Mouse (Mus musculus) urinary bladder, adult 2 months (tissue): ENCODE data around the gene H2-M10.1. TPM values are rescaled to one million over a fixed set of nuclear protein-coding genes. Genes with fewer than 3 reads are reported as not detected.
"Not testable (repeated sequence)": the region's sequence is repeated elsewhere in the genome, so short reads cannot be mapped to it uniquely, and the experiment has no call there.

Experiments used
- DNase-seq: peaks from one replicate; pipeline ENCODE4 v3.0.0; 2022; ENCODE audit warnings: low spot score
- polyA plus RNA-seq: library from polyadenylated mRNA; depleted of rRNA; stranded (reverse); fragments of >200 nt; gene quantifications from 2 replicates; pipeline ENCODE4 v1.2.3, GENCODE M21; 2012; rRNA removed

Gene H2-M10.1
- not detected in 2 replicates for polyA plus RNA-seq

DNA sequence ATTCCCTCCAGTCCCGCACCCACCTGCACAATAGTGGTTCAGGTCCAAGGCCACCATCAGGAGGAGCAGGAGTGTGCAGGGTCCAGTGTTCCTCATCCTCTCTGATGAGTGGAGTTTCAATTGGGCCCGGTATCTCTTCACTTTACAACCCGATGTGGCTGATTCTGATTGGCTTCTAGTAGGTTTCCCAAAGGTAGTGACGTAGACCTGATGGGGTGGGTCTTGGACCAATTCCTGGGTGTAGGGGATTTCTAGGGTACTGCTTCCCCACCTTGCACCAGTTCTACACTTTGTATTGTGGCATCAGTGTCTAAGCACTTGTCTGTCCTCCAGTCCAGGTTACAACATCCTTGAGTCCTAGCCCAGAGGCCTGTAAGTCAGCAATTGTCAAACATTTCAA lies at the start of gene H2-M10.1:
TSS of gene H2-M10.1 (minus strand) at position 101 of the 400 bp plus-strand sequence.
- no peak for DNase-seq

- not testable (repeated sequence) for DNase-seq
Measured at GRCm38 (mm10) chr17:36368317-36368716, 42.4 kb upstream of the H2-M10.1 start, which contains the start of gene H2-M10.3. H2-M10.3 (minus strand) TSS chr17:36368417.

DNA sequence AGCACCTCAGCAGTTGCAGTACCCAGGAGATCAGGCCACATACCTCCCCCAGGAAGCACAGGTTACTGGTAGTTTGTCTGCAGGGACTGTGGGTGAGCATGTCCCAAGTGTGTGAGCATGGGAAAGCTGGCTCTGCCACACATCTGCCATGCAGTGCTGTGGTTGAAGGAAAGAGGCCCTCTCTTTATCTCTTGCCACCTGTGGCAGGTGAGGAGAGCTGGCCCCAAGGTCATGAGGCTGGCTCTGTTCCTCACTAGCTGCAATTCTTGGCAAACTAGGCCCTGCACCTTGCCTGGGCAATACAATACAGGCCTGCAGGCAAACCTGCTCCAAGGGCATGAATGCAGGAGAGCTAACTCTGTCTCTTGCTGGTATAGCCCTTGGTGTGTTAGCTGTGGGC lies 36.4 kb upstream of the H2-M10.1 start:
- DNase-seq, result not testable (repeated sequence)

DNA sequence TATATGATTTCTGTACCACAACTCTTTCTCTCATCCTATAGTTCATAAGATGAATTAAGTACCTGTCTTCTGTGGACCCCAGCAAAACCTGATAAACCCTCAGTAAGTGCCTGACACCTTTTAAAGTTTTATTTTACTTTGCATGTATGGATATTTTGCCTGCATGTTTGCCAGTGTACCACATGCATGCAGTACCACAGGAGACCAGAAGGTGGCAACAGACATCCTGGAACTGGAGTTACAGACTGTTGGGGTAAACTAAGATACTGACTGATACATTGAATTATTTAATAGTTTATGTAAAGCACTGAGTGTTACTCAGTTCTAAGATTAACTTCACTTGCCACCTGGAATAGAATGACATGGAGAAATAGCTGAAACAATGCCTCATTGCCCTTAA lies 31.6 kb upstream of the H2-M10.1 start:
- DNase-seq, result not testable (repeated sequence)

- no peak for DNase-seq
Measured at GRCm38 (mm10) chr17:36355763-36356162, 29.8 kb upstream of the H2-M10.1 start.

DNA sequence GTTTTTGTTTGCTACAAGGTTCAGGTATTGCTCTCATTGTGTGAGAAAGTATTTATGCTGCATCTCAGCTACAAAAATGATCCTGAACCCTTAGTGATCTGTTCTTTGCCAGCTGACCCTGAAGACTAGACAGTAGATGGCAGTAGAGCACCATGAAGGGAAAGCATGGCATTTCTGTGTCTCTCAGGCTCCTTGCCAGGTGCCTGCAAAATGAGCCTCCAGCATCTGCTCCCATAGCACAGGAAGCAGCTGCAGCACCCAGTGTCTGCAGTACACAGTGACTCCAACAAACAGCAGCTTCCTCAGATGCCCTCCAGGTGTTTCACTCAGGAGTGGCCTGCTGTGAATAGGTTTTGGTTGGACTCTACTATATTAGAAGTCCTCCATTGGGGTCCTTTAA lies 29.4 kb upstream of the H2-M10.1 start:
- DNase-seq, result not testable (repeated sequence)

- no peak for DNase-seq
Measured at GRCm38 (mm10) chr17:36315689-36316253, 10.2 kb downstream of the H2-M10.1 start.

DNA sequence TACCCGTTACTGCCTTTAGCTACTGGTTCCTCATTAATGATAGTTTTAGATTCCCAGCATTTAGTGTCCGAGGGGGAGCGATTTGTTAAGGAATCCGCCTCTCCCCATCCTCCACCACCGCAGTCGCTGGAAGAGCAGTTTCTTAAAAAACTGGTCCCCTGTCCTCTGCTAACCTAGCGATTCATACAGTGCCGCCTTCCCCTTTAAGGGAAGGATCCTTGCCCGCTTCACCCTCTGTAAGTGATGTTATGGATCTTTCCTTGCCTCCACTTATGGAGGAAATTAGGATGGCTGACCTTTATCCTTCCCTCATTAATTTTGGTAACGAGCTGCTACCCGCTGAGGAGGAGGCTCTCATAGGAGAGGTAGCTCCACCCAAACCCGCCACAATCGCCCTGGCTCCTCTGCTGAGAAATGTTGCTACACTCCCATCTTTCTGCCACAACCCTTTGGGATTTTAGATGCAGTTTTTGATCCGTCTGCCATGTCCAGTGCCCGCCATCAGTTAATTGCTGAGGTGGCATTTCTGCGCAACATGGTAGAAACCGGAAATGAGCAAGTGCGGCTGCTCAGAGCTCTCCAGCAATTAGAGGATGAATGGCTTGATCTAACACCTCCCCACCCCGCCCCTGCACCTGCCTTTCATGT lies 10.8 kb downstream of the H2-M10.1 start:
- DNase-seq, result peak; percentile 22

- DNase-seq, result no peak
Measured at GRCm38 (mm10) chr17:36314511-36314910, 11.4 kb downstream of the H2-M10.1 start.

GRCm38 (mm10) chr17:36309293-36309692 lies 16.7 kb downstream of the H2-M10.1 start:
- DNase-seq, result no peak

- DNase-seq, result not testable (repeated sequence)
Measured at GRCm38 (mm10) chr17:36308855-36309254, 17.1 kb downstream of the H2-M10.1 start.

DNA sequence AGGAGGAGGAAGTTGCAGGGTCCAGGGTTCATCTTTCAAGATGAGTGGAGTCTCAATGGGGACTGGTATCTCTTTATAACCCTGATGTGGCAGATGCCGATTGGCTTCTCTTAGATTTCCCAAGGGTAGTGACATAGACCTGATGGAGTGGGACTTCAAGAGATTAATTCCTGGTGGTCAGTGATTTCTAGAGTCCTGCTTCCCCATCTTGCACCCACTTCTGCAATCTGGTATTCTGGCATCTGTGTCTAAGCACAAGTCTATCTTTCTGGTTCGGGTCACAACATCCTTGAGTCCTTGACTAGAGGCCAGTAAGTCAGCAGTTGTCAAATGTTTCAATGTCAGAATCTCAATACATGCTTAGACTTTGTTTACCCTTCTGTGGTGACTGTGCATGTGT lies 39.6 kb downstream of the H2-M10.1 start, which contains the start of gene H2-M10.2:
TSS of gene H2-M10.2 (minus strand) at position 101 of the 400 bp plus-strand sequence.
- DNase-seq, result no peak

GRCm38 (mm10) chr17:36281521-36282245 lies 44.3 kb downstream of the H2-M10.1 start:
- DNase-seq, result no peak

DNA sequence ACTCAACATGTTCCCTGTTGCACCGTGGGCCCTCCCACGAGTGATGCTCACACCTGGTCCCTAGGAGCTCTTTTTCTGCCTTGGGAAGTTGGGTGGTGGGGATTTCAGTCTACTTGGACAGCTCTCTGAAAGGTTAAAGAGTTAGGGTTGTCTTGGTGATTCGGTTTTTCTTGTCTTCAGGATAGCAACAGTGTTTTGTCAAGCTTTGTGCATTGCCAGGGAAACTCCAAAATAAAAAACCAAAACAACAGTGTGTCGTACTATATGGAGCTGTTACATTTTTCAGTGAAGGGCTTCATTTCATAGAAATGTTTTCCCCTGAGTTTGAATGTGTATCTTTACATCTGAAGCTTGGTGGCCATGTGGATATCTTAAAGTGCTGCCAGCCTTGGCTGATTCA lies 51.2 kb downstream of the H2-M10.1 start:
- no peak for DNase-seq

DNA sequence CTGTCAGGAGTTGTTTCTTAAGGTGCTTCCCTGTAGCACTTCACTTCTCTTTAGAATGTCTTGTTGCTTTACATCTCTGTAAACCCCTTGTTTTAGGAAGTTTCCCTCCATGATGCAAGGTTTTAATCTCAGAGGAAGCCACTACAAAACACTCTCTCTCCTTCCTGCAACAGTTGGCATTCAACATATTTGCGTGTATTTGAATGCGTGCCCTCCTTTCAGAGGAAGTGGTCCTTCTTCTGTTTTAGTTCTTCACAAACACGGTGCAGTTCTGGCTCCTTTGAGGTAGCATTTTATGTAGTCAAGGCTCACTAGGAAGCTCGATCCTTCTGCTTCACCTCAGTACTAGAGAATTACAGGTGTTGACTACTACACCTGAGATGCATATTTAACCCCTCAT lies 52.2 kb downstream of the H2-M10.1 start:
- no peak for DNase-seq

Other genes starting within 250 kb of the H2-M10.1 start
- 0.12 and 0.13 TPM in 2 replicates for gene Gm19684, start 204.5 kb downstream of the H2-M10.1 start, polyA plus RNA-seq
- gene Gm7030, start 196.7 kb downstream of the H2-M10.1 start, polyA plus RNA-seq, result not detected in 2 replicates
- gene Gm8909, start 157.6 kb downstream of the H2-M10.1 start, polyA plus RNA-seq, result 0.04 TPM in 1 of 2 replicates, not detected in the other
- gene H2-T3, start 135.9 kb downstream of the H2-M10.1 start, polyA plus RNA-seq, result 0.03 TPM in 1 of 2 replicates, not detected in the other
- gene Rpp21, start 68.1 kb downstream of the H2-M10.1 start, polyA plus RNA-seq, result 59.0 and 76.1 TPM in 2 replicates
- 23.9 and 26.8 TPM in 2 replicates for gene Trim39, start 53.9 kb downstream of the H2-M10.1 start, polyA plus RNA-seq
- gene H2-M10.2, start 39.7 kb downstream of the H2-M10.1 start, polyA plus RNA-seq, result not detected in 2 replicates
- not detected in 2 replicates for gene H2-M10.3, start 42.3 kb upstream of the H2-M10.1 start, polyA plus RNA-seq
- gene H2-M10.4, start 136.2 kb upstream of the H2-M10.1 start, polyA plus RNA-seq, result not detected in 2 replicates
- gene H2-M11, start 220.9 kb upstream of the H2-M10.1 start, polyA plus RNA-seq, result not detected in 2 replicates